Mouse (Mus musculus): ENCODE data around the gene Nlrc5.

DNA sequence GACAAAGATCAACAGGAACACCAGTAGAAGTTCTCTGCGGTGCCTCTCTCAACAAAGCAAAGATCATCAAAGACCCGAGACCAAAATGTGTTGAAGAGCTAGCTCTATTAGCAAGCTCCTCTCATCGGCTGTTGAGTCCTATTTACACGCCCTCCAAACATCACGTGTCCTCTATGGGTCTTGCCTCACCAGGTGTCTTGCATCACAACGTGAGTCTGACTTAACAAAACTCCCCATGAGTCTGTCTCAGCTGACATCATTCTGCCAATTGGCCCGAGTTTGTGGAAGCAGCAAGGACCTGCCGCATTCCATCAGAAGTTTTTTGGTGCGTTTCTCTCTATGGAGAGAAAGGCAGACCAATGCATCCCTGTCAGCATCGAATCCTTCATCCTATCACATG is 6.2 kb upstream of the Nlrc5 start:
- no peak for TF ChIP-seq GATA1 (IDR thresholded peaks at IDR 0.05; ENCODE audit: low read length)
- TF ChIP-seq TAL1 (IDR thresholded peaks at IDR 0.05; ENCODE audit: low read length), result no peak

Data from erythroblast, embryonic 14.5 days (primary cell).